Mouse (Mus musculus) hindbrain, embryonic 13.5 days (tissue): Measurements from ENCODE around the gene Sgms2. TPM values are rescaled to one million over a fixed set of nuclear protein-coding genes. Genes with fewer than 3 reads are reported as not detected.

Source experiments
- ATAC-seq: fragments of 200-750 bp; cut with Nextera tagmentation; 2 replicates; pipeline ENCODE4 v1.8.0; 2017; ENCODE audit warnings: moderate TSS enrichment; ENCODE audit not compliant: low FRiP score
- H3K27ac ChIP-seq: fragments of 300-500 bp; sonication (generic); 2 replicates; pipeline ENCODE4 v1.5.1; 2015; ENCODE audit warnings: inconsistent platforms, mild to moderate bottlenecking, moderate library complexity
- H3K27me3 ChIP-seq: fragments of 300-500 bp; sonication (generic); 2 replicates; pipeline ENCODE4 v1.6.1; 2015; ENCODE audit warnings: mild to moderate bottlenecking, inconsistent platforms
- H3K36me3 ChIP-seq: fragments of 300-500 bp; sonication (generic); 2 replicates; pipeline ENCODE4 v1.6.1; 2015; ENCODE audit warnings: mild to moderate bottlenecking, inconsistent platforms
- H3K4me1 ChIP-seq: fragments of 300-500 bp; sonication (generic); replicated peaks from 2 replicates; pipeline ENCODE4 v1.6.1; 2015; ENCODE audit warnings: inconsistent platforms
- H3K4me2 ChIP-seq: fragments of 300-500 bp; sonication (generic); 2 replicates; pipeline ENCODE4 v1.6.1; 2015; ENCODE audit warnings: inconsistent platforms, mild to moderate bottlenecking, moderate library complexity
- H3K4me3 ChIP-seq: fragments of 300-500 bp; sonication (generic); 2 replicates; pipeline ENCODE4 v1.5.1; 2015; ENCODE audit warnings: mild to moderate bottlenecking, inconsistent platforms
- H3K9ac ChIP-seq: fragments of 300-500 bp; sonication (generic); 2 replicates; pipeline ENCODE4 v1.6.1; 2015; ENCODE audit warnings: mild to moderate bottlenecking, inconsistent platforms
- H3K9me3 ChIP-seq: fragments of 300-500 bp; sonication (generic); 2 replicates; pipeline ENCODE4 v1.6.1; 2016; ENCODE audit warnings: inconsistent platforms
- WGBS: fragments of 180-500 bp; shearing (Covaris S2); methylation state at CpG from one replicate; pipeline ENCODE4 v1.1.7; 2015; 5-methylcytosine and 5-hydroxymethylcytosine counted together
- polyA plus RNA-seq: library from polyadenylated mRNA; unstranded; fragments of >200 nt; fragmentation: Nextera tagmentation; extraction: Ambion mirVana; gene quantifications from 2 replicates; pipeline ENCODE4 v1.2.1, GENCODE M21; 2015

Sgms2 gene
- polyA plus RNA-seq, 1 experiment from 2014 or later = 2.4 TPM

- H3K36me3 ChIP-seq = no peaks in the 10 kb centered on the region
- H3K9me3 ChIP-seq = no peaks in the 10 kb centered on the region
- no peaks in the 10 kb centered on the region for H3K27me3 ChIP-seq
- peaks cover 5% of the 10 kb centered on the region; the same call in 1 of the 2 replicates for H3K4me1 ChIP-seq
- no peak for ATAC-seq
- no peak overlapping the region for H3K9ac ChIP-seq
- 11% methylated on average over 3 of the region's 3 CpGs for WGBS
- no peak overlapping the region for H3K27ac ChIP-seq
- H3K4me3 ChIP-seq = no peak overlapping the region
- H3K4me2 ChIP-seq = no peak overlapping the region
Measured at GRCm38 (mm10) chr3:131320184-131320583, 171.0 kb downstream of the Sgms2 start.

DNA sequence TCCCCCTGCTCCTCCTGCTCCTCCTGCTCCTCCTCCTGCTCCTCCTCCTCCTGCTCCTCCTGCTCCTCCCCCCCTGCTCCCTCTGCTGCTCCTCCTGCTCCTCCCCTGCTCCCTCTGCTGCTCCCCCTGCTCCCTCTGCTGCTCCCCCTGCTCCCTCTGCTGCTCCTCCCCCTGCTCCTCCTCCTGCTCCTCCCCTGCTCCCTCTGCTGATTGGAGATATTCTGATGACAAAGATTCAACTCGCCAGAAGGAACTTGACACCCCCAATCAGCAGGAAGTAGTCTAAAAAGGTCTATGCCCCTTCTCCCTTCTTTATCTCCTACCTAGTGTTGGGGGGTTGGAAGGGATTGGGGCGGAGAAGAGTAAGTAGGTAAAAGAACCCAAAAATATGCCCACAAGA lies 173.0 kb downstream of the Sgms2 start:
- Histone ChIP-seq H3K36me3 (no peaks in the 10 kb centered on the region), H3K4me3 (no peak overlapping the region), H3K4me2 (no peak overlapping the region), H3K4me1 (peaks cover 5% of the 10 kb centered on the region; the same call in 1 of the 2 replicates), H3K27ac (no peak overlapping the region), H3K9me3 (no peaks in the 10 kb centered on the region), H3K27me3 (no peaks in the 10 kb centered on the region), H3K9ac (no peak overlapping the region)
- ATAC-seq = no peak
- 58% methylated on average over 2 of the region's 2 CpGs for WGBS

DNA sequence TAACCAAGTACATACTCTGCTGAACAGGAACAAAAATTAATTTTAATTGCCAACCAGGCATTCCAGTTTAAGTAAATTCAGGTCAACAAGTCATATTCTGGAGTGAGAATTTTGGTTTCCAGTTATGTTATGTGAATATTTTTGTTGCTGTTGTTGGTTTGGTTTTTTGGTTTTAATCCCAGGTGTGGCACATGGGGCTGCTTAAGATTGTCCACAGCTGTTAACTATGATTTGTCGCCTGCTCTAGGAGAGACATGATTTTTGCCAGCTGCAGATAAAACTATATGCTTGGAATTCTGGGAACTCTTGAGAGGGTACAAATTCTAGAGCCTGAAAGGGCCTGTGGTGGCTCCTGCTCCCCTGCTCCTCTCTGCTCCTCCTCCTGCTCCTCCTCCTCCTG lies 174.1 kb downstream of the Sgms2 start:
- H3K27me3 ChIP-seq = no peaks in the 10 kb centered on the region; the same call in 1 of the 2 replicates
- no peak overlapping the region for H3K9ac ChIP-seq
- ATAC-seq = no peak
- no peak overlapping the region for H3K4me2 ChIP-seq
- H3K27ac ChIP-seq = no peak overlapping the region
- H3K36me3 ChIP-seq = no peaks in the 10 kb centered on the region
- no peaks in the 10 kb centered on the region for H3K9me3 ChIP-seq
- WGBS = 96% methylated on average over 1 of the region's 1 CpGs
- H3K4me3 ChIP-seq = no peak overlapping the region
- peaks cover 5% of the 10 kb centered on the region; the same call in 1 of the 2 replicates for H3K4me1 ChIP-seq

DNA sequence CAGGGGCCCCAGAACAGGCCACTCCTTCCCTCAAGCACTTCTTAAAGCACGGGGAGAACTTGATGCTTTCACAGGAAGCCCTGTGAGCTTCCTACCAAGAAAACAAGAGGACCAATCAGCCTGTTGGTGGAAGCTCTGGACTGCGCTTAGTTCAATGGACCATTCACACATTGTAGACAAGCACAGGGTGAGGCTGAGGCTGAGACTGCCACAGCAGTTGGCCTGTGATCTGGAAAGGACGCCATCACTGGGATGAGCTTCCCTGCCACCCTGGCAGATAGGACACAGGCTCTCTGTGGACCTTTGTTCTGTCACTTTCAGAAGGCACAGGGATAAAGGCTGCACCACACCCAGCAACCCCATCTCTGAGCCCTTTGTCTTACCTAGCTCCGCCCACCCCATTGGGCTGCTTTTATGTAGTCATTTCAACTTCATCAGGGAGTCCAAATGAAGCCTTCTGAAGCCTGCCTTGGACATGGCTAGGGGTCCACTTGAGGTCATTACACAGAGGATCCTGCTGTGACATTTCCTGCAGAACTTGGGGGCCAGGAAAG lies 175.2 kb downstream of the Sgms2 start:
- no peak for ATAC-seq
- H3K9me3 ChIP-seq = no peaks in the 10 kb centered on the region
- no peaks in the 10 kb centered on the region; the same call in 1 of the 2 replicates for H3K27me3 ChIP-seq
- H3K36me3 ChIP-seq = no peaks in the 10 kb centered on the region
- H3K4me1 ChIP-seq = peaks cover 5% of the 10 kb centered on the region; the same call in 1 of the 2 replicates
- no peak overlapping the region for H3K27ac ChIP-seq
- H3K4me3 ChIP-seq = no peak overlapping the region
- H3K4me2 ChIP-seq = no peak overlapping the region
- H3K9ac ChIP-seq = no peak overlapping the region
- 46% methylated on average over 4 of the region's 4 CpGs for WGBS

GRCm38 (mm10) chr3:131312340-131312739 lies 178.9 kb downstream of the Sgms2 start:
- no peak overlapping the region for H3K4me3 ChIP-seq
- no peak overlapping the region for H3K9ac ChIP-seq
- no peaks in the 10 kb centered on the region; the same call in 1 of the 2 replicates for H3K27me3 ChIP-seq
- peaks cover 5% of the 10 kb centered on the region; the same call in 1 of the 2 replicates for H3K9me3 ChIP-seq
- no peak overlapping the region for H3K27ac ChIP-seq
- no peak overlapping the region for H3K4me2 ChIP-seq
- no peaks in the 10 kb centered on the region for H3K36me3 ChIP-seq
- 89% methylated on average over 9 of the region's 9 CpGs for WGBS
- ATAC-seq = no peak
- H3K4me1 ChIP-seq = no peaks in the 10 kb centered on the region

DNA sequence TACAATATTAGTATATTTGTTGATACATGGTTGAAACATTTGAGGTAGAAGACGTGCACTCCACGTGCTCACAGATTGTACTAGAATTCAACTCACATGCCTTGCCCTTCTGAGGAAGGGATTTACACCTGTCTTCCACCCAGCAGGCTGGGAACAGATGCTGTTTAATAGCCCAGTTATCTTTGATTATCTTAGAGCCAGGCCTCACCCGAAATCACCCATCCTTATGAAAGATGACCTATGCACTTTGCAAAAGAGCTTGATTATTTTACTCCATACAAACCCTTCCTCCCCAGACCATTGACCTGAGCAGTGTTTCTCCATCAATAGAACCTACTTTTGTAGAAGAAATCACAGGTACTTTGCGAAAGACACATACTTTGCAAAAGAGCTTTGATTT lies 180.6 kb downstream of the Sgms2 start:
- Histone ChIP-seq H3K4me2 (no peak overlapping the region), H3K4me1 (no peaks in the 10 kb centered on the region), H3K9ac (no peak overlapping the region), H3K9me3 (peaks cover 5% of the 10 kb centered on the region; the same call in 1 of the 2 replicates), H3K27ac (no peak overlapping the region), H3K36me3 (no peaks in the 10 kb centered on the region), H3K27me3 (no peaks in the 10 kb centered on the region; the same call in 1 of the 2 replicates), H3K4me3 (no peak overlapping the region)
- WGBS = 93% methylated on average over 4 of the region's 4 CpGs
- no peak for ATAC-seq

DNA sequence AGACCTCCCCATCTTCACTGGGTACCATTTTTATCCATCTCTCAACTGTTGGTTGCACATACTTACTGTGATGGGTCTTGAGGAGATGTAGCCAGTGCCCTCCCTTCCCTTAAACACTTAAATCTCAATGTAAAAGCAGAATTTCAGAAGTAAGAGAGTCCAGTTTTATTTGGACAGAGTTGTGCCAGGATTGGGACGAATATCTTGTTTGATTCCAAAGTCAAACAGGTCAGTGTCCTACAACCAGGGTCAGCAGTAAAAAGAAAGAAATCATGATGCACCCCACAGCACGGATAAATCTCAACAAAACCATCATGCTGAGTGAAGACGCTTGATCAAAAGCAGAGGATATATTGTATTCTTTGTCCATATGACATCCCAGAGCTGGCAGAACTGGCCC lies 183.4 kb downstream of the Sgms2 start:
- no peaks in the 10 kb centered on the region; the same call in 1 of the 2 replicates for H3K27me3 ChIP-seq
- H3K27ac ChIP-seq = no peak overlapping the region
- no peak overlapping the region for H3K9ac ChIP-seq
- H3K4me2 ChIP-seq = no peak overlapping the region
- WGBS = 85% methylated on average over 3 of the region's 3 CpGs
- peaks cover 5% of the 10 kb centered on the region; the same call in 1 of the 2 replicates for H3K9me3 ChIP-seq
- H3K36me3 ChIP-seq = no peaks in the 10 kb centered on the region
- no peak overlapping the region for H3K4me3 ChIP-seq
- no peak for ATAC-seq
- peaks cover 5% of the 10 kb centered on the region; the same call in 1 of the 2 replicates for H3K4me1 ChIP-seq

GRCm38 (mm10) chr3:131306255-131306654 lies 185.0 kb downstream of the Sgms2 start:
- Histone ChIP-seq H3K36me3 (no peaks in the 10 kb centered on the region), H3K27ac (no peak overlapping the region), H3K9ac (no peak overlapping the region), H3K4me2 (no peak overlapping the region), H3K27me3 (no peaks in the 10 kb centered on the region), H3K4me3 (no peak overlapping the region), H3K9me3 (peaks cover 5% of the 10 kb centered on the region; the same call in 1 of the 2 replicates), H3K4me1 (peaks cover 13% of the 10 kb centered on the region; the same call in 1 of the 2 replicates)
- no peak for ATAC-seq
- 89% methylated on average over 7 of the region's 7 CpGs for WGBS

DNA sequence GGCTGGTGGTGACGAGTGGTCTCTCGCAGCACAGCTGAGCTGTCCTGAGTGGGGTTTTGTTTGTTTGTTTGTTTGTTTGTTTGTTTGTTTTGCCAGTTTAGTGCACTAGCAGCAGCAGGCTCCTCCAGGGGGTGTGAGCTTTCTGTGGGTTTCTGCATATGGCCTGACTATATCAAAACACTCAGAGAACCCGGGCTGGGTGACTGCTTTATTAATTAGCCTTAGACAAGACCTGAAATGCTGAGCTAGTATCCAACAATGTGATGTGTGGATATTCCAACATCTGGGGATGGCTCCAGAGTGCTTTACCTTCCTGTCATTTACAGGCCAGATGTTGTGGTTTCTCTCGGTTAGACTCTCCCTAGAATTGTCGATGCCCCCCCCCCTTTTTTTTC lies 187.9 kb downstream of the Sgms2 start:
- Histone ChIP-seq H3K27ac (0 out of 2 replicates have a peak overlapping the region, but pooled peaks have one; percentile 25), H3K9me3 (0 out of 2 replicates have a peak, but pooled peaks cover 2% of the 10 kb centered on the region), H3K4me1 (peaks cover 15% of the 10 kb centered on the region; the same call in 1 of the 2 replicates), H3K9ac (peak overlapping the region; percentile 84; the same call in 1 of the 2 replicates), H3K36me3 (no peaks in the 10 kb centered on the region), H3K4me3 (peak overlapping the region; percentile 69), H3K4me2 (peak overlapping the region; percentile 89), H3K27me3 (no peaks in the 10 kb centered on the region)
- ATAC-seq = peak; percentile 34
- WGBS = 21% methylated on average over 5 of the region's 5 CpGs

DNA sequence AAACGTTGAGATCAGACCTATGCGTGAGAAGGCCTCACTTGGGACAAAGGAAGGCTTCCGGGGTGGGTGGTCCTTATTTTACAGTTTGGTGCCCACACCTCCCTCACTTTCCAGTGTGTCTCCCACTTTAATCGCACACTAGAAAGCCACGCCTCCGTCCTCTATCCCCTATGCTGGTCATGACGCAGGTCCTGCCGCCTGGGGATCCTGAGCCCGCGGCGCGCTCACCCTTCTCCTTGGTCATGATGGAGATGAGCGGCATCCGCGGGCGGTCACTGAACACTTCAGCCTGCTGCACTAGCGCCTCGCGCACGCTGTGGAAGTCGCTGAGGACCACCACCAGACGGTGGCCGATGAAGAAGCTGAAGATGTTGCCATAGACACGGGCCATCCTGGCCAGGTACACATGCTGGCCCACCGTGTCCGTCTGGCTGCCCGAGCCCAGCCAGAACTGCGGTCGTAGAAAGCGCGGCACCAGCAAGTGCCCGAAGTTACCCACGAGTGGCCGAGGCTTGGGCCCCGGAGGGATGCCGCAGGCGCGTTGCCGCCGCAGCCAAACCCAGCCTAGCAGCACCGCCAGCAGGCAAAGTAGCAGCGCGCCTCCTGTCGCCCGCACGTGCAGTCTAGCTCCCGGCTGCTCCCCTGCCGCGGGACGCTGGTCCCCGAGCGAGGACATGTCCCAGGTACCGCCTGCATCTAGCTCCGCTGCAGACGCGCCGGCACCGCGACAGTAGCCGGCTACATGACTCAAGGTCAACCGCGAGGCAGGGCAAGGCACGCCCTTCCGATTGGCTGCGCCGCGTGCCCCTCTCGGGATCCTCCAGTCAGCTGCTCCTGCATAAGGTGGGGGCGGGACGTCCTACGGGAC lies 188.5 kb downstream of the Sgms2 start, which contains the start of gene Cyp2u1:
TSS of gene Cyp2u1 (minus strand) at position 776 of the 868 bp plus-strand sequence.
- Histone ChIP-seq H3K9ac (peak within 1 kb of the TSS; percentile 84), H3K4me2 (peak within 1 kb of the TSS; percentile 89), H3K27me3 (no peaks in the 10 kb centered on the region), H3K36me3 (peaks cover 2% of the 10 kb centered on the region), H3K4me1 (peaks cover 15% of the 10 kb centered on the region; the same call in 1 of the 2 replicates), H3K4me3 (peak within 1 kb of the TSS; percentile 69), H3K9me3 (no peaks in the 10 kb centered on the region), H3K27ac (peak within 1 kb of the TSS; percentile 79)
- WGBS = under 1% methylated on average over 71 of the region's 71 CpGs
- ATAC-seq = peak; percentile 99

DNA sequence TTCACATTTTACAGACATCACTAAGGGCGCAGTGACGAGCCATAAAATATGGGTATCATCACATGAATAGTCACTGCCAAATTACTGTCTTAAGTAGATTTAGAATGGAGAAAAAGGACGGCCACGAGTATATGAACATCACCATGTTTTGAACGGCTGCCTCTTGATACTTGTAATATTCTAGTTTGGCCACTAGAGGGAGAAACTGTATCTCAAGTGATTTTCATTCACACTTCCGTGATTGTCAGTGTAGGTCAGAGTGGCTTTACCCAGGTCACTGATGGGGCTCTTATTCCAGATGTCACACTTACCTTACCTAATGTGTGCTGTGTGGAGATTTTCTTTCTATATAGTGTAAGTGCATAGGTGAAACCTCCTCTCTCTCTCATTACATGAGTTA lies 191.3 kb downstream of the Sgms2 start:
- no peak for ATAC-seq
- Histone ChIP-seq H3K4me2 (no peak overlapping the region), H3K4me3 (no peak overlapping the region), H3K9ac (no peak overlapping the region), H3K4me1 (peaks cover 15% of the 10 kb centered on the region; the same call in 1 of the 2 replicates), H3K27me3 (no peaks in the 10 kb centered on the region), H3K36me3 (peaks cover 22% of the 10 kb centered on the region), H3K27ac (no peak overlapping the region), H3K9me3 (no peaks in the 10 kb centered on the region)
- 6% methylated on average over 6 of the region's 6 CpGs for WGBS

GRCm38 (mm10) chr3:131299078-131299477 lies 192.1 kb downstream of the Sgms2 start:
- no peak for ATAC-seq
- WGBS = 83% methylated on average over 9 of the region's 9 CpGs
- peaks cover 15% of the 10 kb centered on the region; the same call in 1 of the 2 replicates for H3K4me1 ChIP-seq
- H3K9me3 ChIP-seq = no peaks in the 10 kb centered on the region
- H3K4me3 ChIP-seq = no peak overlapping the region
- H3K27me3 ChIP-seq = no peaks in the 10 kb centered on the region
- H3K4me2 ChIP-seq = no peak overlapping the region
- no peak overlapping the region for H3K27ac ChIP-seq
- H3K9ac ChIP-seq = no peak overlapping the region
- H3K36me3 ChIP-seq = peaks cover 25% of the 10 kb centered on the region
